Mouse (Mus musculus): ENCODE results near the gene Dhx32.
A peak's percentile ranks its signal among the peaks of the same experiment; 100 is the strongest.

The Dhx32 gene

DNA sequence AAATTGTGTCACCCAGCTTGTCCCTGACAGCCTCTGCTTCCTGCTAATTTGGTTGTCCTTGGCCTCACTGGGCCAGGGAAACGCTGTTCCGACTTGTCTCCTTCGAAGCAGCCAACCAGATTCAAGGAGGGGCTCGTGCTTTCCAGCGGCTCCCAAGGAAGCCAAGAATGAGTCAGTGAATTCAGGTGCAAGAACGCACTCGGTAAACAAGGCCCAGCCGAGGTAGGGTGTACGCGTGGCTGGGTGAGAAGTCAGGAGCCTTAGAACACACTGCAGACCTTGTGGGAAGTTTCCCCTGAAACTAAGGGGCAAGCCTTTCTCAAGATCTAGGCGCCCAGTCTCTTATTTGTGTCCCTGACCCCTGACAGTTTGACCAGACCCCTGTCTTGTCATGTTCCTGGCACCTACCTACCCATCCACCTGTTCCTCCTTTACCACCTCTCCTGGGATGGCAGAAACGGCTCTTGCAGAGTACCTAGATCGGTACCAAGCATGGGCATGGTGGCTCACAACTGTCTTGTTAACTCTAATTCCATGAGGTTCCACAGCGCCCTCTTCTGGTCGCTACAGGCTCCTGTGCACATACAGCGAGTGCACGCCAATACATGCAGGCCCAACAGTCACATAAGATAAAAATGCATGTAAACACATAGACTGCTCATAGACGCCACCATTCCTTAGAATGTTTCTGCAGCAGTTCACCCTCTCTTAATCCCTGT, at the start of gene Dhx32:
Dhx32 (minus strand) TSS at position 10 of the 719 bp plus-strand sequence.
- TF ChIP-seq GATA4 (IDR thresholded peaks at IDR 0.05; ENCODE audit: insufficient replicate concordance, low read length), result no peak

DNA sequence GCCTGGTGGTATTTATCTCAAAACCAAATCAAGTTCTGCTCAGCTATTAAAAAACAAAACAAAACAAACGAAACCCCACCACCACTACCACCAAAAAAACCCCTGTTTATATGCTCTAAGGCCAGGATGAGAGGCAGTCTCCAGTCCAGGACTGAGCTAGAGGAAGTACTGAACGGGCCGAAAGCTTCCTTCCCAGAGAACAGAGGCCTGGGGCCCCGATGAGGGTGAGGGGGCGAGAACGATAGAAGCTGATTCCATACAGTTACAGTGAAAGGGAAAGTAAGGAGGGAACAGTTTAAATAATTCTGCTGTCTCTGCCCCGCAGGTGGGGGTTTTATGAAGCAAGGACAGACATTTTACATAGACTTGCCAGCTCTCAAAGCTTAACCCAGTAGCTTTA, 47.1 kb upstream of the Dhx32 start:
- TF ChIP-seq GATA4 (IDR thresholded peaks at IDR 0.05; ENCODE audit: insufficient replicate concordance, low read length), result no peak

DNA sequence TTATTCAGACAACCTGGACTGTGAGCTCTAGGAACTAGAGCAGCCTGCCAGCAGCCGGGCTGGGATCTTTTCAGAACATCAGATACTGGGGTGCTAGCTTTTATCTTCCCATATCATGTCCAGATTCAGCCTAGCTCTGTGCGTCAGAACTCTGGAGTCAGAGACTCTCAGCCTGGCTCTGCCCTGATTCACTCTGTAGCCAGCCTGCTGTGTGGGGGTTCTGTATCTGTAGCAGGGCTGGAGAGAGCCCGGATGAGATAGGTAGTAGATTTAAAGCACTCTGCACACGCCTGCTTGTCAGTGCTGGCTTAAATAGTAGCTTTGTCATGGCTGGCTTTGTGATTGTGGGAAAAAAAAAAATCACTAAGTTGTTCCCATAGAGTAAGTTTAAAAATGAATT, 46.0 kb upstream of the Dhx32 start:
- no peak for TF ChIP-seq GATA4 (IDR thresholded peaks at IDR 0.05; ENCODE audit: insufficient replicate concordance, low read length)

DNA sequence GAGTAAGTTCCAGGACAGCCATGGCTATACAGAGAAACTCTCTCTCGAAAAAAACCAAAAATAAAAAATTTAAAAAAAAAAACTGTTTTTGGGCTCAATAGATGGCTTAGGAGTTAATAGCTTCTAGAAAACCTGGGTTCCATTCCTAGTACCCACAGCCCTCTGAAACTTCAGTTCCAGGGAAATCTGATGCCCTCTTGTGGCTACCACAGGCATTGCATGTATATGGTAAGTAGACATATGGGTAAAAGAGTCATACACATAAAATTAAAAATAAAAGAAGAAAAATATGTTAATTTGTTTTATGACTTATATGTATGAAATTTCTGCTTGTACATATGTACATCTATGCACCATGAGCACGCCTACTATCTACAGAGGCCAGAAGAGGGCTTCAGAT, 42.1 kb upstream of the Dhx32 start:
- TF ChIP-seq GATA4 (IDR thresholded peaks at IDR 0.05; ENCODE audit: insufficient replicate concordance, low read length), result no peak

DNA sequence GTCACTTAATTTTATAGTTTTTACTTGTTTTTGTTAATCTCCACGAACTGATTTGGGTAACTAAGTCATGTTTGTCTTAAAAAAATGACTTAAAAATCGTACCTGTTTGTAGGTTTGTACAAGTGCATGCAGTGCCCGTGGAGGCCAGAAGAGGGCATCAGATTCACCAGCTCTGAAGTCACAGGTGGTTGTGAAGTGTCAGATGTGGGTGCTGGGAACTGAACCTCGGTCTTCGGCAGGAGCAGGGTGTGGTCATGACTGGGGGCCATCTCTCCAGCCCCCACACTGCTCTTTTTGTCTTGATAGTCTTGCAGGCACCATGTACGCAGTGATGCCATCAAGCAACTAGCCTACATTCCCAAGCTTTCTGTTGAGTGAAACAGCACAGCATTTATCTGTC, 41.2 kb upstream of the Dhx32 start:
- no peak for TF ChIP-seq GATA4 (IDR thresholded peaks at IDR 0.05; ENCODE audit: insufficient replicate concordance, low read length)

DNA sequence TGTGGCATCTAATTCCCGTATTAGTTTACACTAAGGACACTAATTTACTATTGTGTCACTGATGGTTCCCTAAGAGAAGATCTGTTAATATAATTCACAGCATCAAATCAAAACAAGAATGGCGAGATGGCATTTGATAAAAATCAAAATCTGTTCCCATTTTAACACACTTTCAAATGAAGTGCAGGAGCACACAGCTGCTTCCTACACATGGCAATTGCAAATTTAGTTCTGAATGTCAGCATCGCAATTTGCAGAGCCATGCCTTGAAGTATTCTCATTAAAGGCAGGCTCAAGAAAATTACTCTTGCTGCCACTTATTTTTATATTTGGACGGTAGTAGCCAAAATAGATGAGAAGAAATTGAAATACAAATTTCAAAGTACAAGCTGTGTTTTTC, 30.8 kb upstream of the Dhx32 start:
- no peak for TF ChIP-seq GATA4 (IDR thresholded peaks at IDR 0.05; ENCODE audit: insufficient replicate concordance, low read length)

DNA sequence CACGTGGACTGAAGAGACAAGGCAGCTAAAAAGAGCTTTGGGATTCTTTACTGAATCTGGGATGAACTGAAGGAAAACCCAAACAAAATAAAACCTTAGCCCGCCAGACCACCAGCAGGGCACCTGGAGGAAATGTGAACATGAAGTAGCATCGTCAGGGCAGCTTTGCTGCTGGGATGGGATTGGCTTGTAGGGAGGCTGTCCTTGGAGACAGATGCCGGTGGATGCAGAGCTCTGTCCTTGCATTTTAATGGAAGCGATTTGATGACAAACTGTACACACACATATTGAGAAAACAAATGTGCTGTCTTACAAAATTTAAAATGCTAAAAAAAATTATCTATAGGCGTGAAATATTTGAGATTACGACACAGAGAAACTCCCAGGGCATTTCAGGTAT, 30.4 kb upstream of the Dhx32 start:
- TF ChIP-seq GATA4 (IDR thresholded peaks at IDR 0.05; ENCODE audit: insufficient replicate concordance, low read length), result no peak

DNA sequence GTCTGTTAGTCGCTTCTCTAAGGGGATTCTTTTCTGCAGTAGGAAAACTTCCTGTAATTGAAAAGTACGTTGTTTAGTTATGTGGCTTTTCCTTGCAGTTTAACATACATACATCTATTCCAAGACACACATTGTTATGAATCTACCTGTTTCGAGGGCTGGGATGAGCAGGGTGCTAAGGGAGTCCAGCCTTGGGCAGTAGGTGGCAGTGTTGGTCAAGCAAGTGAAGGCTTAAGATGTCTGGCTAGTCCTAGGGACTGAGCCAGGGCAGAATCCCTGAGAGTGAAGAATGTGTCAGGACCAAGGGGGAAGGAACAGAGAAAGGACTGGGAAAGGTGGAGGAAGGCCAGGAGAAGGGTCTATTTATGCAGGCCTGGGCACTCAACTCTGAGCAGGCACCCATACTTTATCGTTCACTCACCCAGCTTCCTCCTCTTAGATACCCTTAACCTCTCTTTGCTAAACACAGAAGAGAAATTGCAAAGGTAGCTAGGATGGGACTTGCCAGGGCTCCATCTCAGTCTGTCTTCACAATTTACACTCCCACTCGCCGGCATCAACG, 23.2 kb upstream of the Dhx32 start:
- no peak for TF ChIP-seq GATA4 (IDR thresholded peaks at IDR 0.05; ENCODE audit: insufficient replicate concordance, low read length)

DNA sequence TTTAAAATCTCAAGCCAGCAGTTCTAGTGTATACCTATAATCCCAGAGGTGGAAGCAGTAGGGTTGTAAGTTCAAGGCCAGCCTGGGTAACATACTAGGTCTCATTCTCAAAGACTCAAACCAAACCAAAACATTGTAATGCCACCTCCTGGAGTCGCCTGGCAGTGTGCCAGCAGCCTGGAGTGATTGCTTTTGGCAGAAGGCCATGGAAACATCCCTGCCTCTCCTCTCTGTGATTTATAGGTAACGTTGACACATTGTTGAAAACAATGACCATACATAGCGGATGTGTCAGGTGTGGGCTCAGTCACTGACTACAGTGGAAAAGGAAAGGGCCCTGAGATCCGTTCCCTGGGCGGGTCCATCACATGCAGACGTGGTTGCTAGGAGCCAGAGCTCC, 19.3 kb upstream of the Dhx32 start:
- TF ChIP-seq GATA4 (IDR thresholded peaks at IDR 0.05; ENCODE audit: insufficient replicate concordance, low read length), result no peak

DNA sequence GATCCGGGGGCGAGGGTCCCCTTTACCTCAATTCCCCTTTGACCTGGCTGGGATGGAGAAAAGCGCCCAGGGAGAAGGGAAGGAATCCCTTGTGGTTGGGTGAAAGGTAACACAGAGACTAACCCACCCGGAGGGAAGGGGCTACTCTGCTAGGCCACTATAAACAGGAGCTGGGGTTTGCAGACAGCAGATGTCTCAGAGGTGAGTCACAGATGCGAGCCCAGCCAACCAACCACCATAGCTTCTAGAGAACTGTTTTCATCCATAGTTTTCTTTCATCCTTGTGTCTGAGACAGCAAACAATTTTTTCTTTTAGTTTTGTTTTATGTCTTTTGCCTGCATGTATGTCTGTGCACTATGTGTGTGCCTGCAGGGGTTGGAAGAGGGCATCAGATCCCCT, 17.4 kb upstream of the Dhx32 start:
- TF ChIP-seq GATA4 (IDR thresholded peaks at IDR 0.05; ENCODE audit: insufficient replicate concordance, low read length), result no peak

DNA sequence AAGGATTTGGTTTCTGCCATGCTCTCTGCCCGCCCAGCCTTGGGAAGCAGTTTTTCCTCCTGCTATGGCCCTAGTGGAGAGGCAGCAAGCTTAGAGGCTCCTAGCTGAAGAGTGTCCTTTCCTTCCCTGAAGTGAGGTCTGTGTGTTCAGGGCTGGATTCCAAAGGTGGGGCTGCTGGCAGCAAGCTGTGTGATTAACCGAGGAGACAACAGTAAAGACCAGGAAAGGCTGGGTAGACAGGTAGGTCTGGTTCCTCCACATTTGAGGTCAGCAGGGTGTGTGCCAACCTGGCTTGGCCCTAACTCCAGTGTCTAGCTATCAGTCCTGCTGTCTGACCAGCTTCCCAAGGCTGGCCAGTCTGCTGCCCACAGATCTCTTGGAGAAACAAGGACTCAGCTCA, 12.2 kb upstream of the Dhx32 start:
- TF ChIP-seq GATA4 (IDR thresholded peaks at IDR 0.05; ENCODE audit: insufficient replicate concordance, low read length), result no peak

DNA sequence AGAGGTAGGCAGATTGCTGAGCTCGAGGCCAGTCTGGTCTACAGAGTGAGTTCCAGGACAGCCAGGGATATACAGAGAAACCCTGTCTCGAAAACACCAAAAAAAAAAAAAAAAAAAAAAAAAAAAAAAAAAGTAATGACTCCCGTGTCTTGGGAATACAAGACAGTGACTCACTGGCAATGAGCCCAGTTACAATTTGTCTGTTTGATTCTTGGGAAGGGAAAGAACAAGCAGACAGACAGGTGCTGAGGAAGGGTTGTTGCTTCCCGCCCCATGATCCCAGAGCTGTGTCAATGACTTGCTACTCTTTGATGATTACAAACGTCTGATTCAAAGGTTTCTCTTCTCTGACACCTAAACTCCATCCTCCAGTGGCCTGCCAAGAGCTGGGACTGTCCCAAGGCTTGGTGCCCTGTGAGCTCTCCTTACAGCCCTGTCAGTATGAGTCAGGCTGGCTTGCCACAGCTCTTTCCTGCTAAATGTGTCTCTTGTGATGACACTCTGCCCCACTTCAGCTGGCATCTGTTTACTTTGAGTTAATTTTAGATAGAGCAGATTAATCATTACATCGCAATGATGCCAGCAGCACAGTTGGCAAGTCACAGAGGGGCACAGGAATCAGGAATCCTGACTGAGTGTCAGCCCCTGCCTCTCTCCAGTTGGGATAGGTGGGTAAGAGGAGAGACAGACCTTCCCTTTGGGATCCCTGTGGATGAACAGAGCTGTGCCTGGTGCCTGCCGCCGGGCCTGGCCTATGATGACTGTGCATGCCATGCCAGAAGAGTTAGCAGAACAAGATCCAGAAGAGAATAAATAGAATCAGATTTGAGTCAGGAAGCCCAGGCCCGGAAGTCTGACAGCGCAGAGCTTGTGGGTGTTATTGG, 11.0 kb upstream of the Dhx32 start:
- peak; percentile 29; the same call in 1 of the 2 replicates for TF ChIP-seq GATA4 (IDR thresholded peaks at IDR 0.05; ENCODE audit: insufficient replicate concordance, low read length)

DNA sequence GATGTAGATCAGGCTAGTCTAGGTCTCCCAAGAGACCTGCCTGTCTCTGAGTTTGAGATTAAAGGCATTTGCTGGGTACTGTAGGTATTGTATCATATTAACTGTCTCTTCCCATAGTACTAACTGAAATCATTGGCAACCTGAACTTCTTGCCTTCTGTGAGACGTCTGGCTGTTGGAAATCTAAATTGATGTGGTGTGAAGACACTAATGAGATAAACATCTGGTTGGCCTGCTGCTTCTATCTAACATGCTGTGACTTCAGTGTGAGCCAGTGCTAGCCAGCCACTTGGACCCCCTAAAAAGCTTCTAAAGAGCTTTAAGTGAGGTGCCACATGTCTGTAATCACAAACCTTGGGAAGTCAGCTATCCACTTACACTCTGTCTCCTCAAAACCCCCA, 10.2 kb upstream of the Dhx32 start:
- no peak for TF ChIP-seq GATA4 (IDR thresholded peaks at IDR 0.05; ENCODE audit: insufficient replicate concordance, low read length)

DNA sequence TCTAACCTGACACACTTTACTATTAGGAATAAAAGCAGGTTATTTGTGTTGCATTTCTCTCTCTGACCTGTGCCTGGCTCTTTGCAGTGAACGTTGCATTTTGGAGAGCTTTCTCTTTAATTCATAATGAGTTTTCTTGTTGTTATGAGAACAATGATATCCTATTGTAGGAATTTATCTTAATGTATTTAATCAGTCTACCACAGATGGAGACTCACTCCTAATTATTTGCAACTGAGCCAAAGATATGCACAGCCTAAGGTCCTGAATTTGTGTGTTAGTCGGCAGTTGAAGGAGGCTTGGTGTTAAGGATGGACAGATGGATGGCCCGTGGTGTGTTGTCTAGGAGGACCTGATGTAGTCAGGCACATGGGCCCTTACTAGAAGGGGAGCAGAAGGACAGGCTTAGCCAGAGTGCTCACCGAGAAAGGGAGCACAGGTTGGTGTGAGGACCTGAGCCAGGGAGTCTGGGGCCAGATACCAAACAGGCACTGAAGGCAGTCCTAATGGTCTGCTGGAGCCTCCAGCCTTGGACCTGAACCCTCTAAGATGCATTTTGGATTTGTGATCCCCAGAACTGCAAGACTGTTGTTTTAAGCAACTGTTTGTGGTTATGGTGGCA, 8.2 kb upstream of the Dhx32 start:
- no peak for TF ChIP-seq GATA4 (IDR thresholded peaks at IDR 0.05; ENCODE audit: insufficient replicate concordance, low read length)

DNA sequence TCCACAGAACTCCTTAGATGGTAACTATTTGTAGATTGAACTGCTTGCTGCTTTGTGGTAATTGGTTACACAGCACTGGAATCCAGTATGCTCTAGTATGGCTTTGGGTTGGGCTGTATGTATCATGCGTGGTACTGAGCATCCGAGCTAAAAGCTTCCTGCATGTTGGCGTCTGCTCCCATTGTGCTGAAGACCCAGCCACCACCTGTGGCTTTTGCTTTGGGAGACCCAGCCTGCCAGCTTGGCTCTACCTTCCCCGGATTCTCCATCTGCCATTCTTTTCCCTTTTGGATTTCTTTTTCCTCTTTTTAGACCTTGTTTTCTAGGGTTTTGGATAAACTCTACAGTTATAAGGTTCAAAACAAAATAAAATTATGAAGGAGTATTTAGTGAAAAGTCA, 7.6 kb upstream of the Dhx32 start:
- no peak for TF ChIP-seq GATA4 (IDR thresholded peaks at IDR 0.05; ENCODE audit: insufficient replicate concordance, low read length)

DNA sequence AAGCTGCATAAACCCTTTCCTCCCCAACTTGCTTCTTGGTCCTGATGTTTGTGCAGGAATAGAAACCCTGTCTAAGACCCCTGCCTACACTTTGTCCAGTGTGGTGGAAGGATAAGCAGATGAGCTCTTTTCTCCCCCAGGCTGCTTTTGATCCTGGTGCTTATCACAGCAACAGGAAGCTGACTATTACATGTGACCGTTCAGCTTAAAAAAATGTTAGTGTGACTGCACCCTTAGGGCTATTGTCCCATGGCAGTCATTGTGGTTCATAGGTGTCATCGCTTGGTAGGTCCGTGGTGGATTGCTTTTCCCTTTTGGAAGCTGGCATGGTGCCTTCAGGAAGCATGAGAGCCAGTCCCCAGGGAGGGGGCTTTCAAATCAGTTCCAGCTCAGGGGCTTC, 5.6 kb upstream of the Dhx32 start:
- no peak for TF ChIP-seq GATA4 (IDR thresholded peaks at IDR 0.05; ENCODE audit: insufficient replicate concordance, low read length)
